Mouse (Mus musculus) granulocyte monocyte progenitor cell, adult 5-6 weeks (primary cell): ENCODE measurements around the gene Tnfrsf13c. TPM values are rescaled to one million over a fixed set of nuclear protein-coding genes. Genes with fewer than 3 reads are reported as not detected.

ENCODE experiments used
- ATAC-seq: replicated peaks from 2 replicates; pipeline ENCODE4 v1.8.0; 2016; ENCODE audit warnings: mild to moderate bottlenecking, moderate TSS enrichment, inconsistent platforms; ENCODE audit not compliant: poor library complexity, severe bottlenecking
- total RNA-seq, 2 experiments: library from RNA; stranded (forward) in 1 of 2; stranded (reverse) in 1 of 2; fragments of 200-712, 200-1000 nt in 1 of 2; fragments of >200 nt in 1 of 2; fragmentation: Nextera tagmentation in 1 of 2; gene quantifications; 2 replicates each; pipeline ENCODE4 v1.2.3; 2014 to 2017

Tnfrsf13c gene
- total RNA-seq, 2 experiments from 2014 or later, result 0.46 TPM; not detected in 1

- ATAC-seq, result no peak
Observed at GRCm38 (mm10) chr15:82209295-82210050, 14.7 kb downstream of the Tnfrsf13c start.

- no peak for ATAC-seq
Observed at GRCm38 (mm10) chr15:82208307-82208706, 15.9 kb downstream of the Tnfrsf13c start.

GRCm38 (mm10) chr15:82207504-82208219 lies 16.5 kb downstream of the Tnfrsf13c start:
- no peak for ATAC-seq

- ATAC-seq, result no peak
Observed at GRCm38 (mm10) chr15:82207105-82207459, 17.1 kb downstream of the Tnfrsf13c start.

- no peak for ATAC-seq
Observed at GRCm38 (mm10) chr15:82206365-82207104, 17.6 kb downstream of the Tnfrsf13c start.

GRCm38 (mm10) chr15:82204680-82205371 lies 19.3 kb downstream of the Tnfrsf13c start:
- no peak for ATAC-seq

- ATAC-seq, result no peak
Observed at GRCm38 (mm10) chr15:82203611-82204351, 20.4 kb downstream of the Tnfrsf13c start.

- ATAC-seq, result no peak
Observed at GRCm38 (mm10) chr15:82203090-82203489, 21.1 kb downstream of the Tnfrsf13c start.

GRCm38 (mm10) chr15:82202086-82202485 lies 22.1 kb downstream of the Tnfrsf13c start:
- ATAC-seq, result no peak

- no peak for ATAC-seq
Observed at GRCm38 (mm10) chr15:82199546-82199945, 24.6 kb downstream of the Tnfrsf13c start.

GRCm38 (mm10) chr15:82198342-82198741 lies 25.8 kb downstream of the Tnfrsf13c start:
- peak; percentile 64 for ATAC-seq

- peak; percentile 6; the same call in 1 of the 2 replicates for ATAC-seq
Observed at GRCm38 (mm10) chr15:82197937-82198336, 26.2 kb downstream of the Tnfrsf13c start.

- ATAC-seq, result no peak
Observed at GRCm38 (mm10) chr15:82197246-82197750, 26.9 kb downstream of the Tnfrsf13c start.

- peak; percentile 73 for ATAC-seq
Observed at GRCm38 (mm10) chr15:82196300-82196699, 27.9 kb downstream of the Tnfrsf13c start.

- no peak for ATAC-seq
Observed at GRCm38 (mm10) chr15:82192617-82193016, 31.6 kb downstream of the Tnfrsf13c start.

- 0 out of 2 replicates have a peak, but pooled peaks have one; percentile 50 for ATAC-seq
Observed at GRCm38 (mm10) chr15:82188481-82189240, 35.5 kb downstream of the Tnfrsf13c start.

- ATAC-seq, result no peak
Observed at GRCm38 (mm10) chr15:82187924-82188323, 36.2 kb downstream of the Tnfrsf13c start.

GRCm38 (mm10) chr15:82187401-82187800 lies 36.8 kb downstream of the Tnfrsf13c start:
- ATAC-seq, result no peak

GRCm38 (mm10) chr15:82186931-82187330 lies 37.2 kb downstream of the Tnfrsf13c start:
- peak; percentile 69 for ATAC-seq
